Mouse (Mus musculus): ENCODE measurements around the gene Tm6sf1. TPM values are rescaled to one million over a fixed set of nuclear protein-coding genes. Genes with fewer than 3 reads are reported as not detected.

Gene Tm6sf1
- polyA plus RNA-seq, 1 experiment from 2014 or later: 9.6 TPM

- no peak for ATAC-seq (ENCODE audit: low FRiP score)
- no peaks in the 10 kb centered on the region for H3K27me3 ChIP-seq
- no peaks in the 10 kb centered on the region for H3K36me3 ChIP-seq (replicated peaks)
- WGBS: 82% methylated on average over 4 of the region's 4 CpGs
- H3K4me2 ChIP-seq: no peak overlapping the region
- H3K4me1 ChIP-seq: no peaks in the 10 kb centered on the region
- H3K9ac ChIP-seq: no peak overlapping the region
- H3K9me3 ChIP-seq: no peaks in the 10 kb centered on the region
- no peak overlapping the region for H3K27ac ChIP-seq
- no peak overlapping the region for H3K4me3 ChIP-seq (replicated peaks)
Observed at GRCm38 (mm10) chr7:81920314-81920713, 61.5 kb downstream of the Tm6sf1 start.

GRCm38 (mm10) chr7:81921379-81921952, 62.7 kb downstream of the Tm6sf1 start:
- no peak for ATAC-seq (ENCODE audit: low FRiP score)
- Histone ChIP-seq H3K9me3 (no peaks in the 10 kb centered on the region), H3K36me3 (replicated peaks) (no peaks in the 10 kb centered on the region), H3K4me1 (no peaks in the 10 kb centered on the region), H3K9ac (no peak overlapping the region), H3K27ac (no peak overlapping the region), H3K4me2 (no peak overlapping the region), H3K27me3 (no peaks in the 10 kb centered on the region), H3K4me3 (replicated peaks) (no peak overlapping the region)
- WGBS: 81% methylated on average over 1 of the region's 1 CpGs

- 78% methylated on average over 7 of the region's 7 CpGs for WGBS
- H3K4me3 ChIP-seq (replicated peaks): no peak overlapping the region
- H3K9me3 ChIP-seq: no peaks in the 10 kb centered on the region
- H3K9ac ChIP-seq: no peak overlapping the region
- peaks cover 24% of the 10 kb centered on the region for H3K4me1 ChIP-seq
- ATAC-seq (ENCODE audit: low FRiP score): no peak
- no peak overlapping the region for H3K4me2 ChIP-seq
- no peaks in the 10 kb centered on the region for H3K27me3 ChIP-seq
- H3K36me3 ChIP-seq (replicated peaks): no peaks in the 10 kb centered on the region
- no peak overlapping the region for H3K27ac ChIP-seq
Observed at GRCm38 (mm10) chr7:81928998-81929397, 70.2 kb downstream of the Tm6sf1 start.

GRCm38 (mm10) chr7:81932521-81933045, 73.8 kb downstream of the Tm6sf1 start:
- no peaks in the 10 kb centered on the region for H3K36me3 ChIP-seq (replicated peaks)
- H3K27ac ChIP-seq: no peak overlapping the region

GRCm38 (mm10) chr7:81933061-81933600, 74.3 kb downstream of the Tm6sf1 start:
- Histone ChIP-seq H3K9me3 (no peaks in the 10 kb centered on the region), H3K4me2 (peak overlapping the region; percentile 77), H3K27ac (peak overlapping the region; percentile 99), H3K27me3 (no peaks in the 10 kb centered on the region), H3K36me3 (replicated peaks) (no peaks in the 10 kb centered on the region), H3K9ac (peak overlapping the region; percentile 98), H3K4me1 (peaks cover 25% of the 10 kb centered on the region), H3K4me3 (replicated peaks) (peak overlapping the region; percentile 94)
- no peak for ATAC-seq (ENCODE audit: low FRiP score)
- WGBS: 4% methylated on average over 23 of the region's 23 CpGs

More at GRCm38 (mm10) chr7:81932521-81933045, 73.8 kb downstream of the Tm6sf1 start:
- Histone ChIP-seq H3K9me3 (no peaks in the 10 kb centered on the region), H3K27me3 (no peaks in the 10 kb centered on the region), H3K4me3 (replicated peaks) (peak overlapping the region; percentile 94), H3K4me2 (peak overlapping the region; percentile 77), H3K4me1 (peaks cover 25% of the 10 kb centered on the region), H3K9ac (peak overlapping the region; percentile 98)
- WGBS: 30% methylated on average over 5 of the region's 5 CpGs
- ATAC-seq (ENCODE audit: low FRiP score): no peak

- peaks cover 20% of the 10 kb centered on the region for H3K4me1 ChIP-seq
- peak overlapping the region; percentile 98 for H3K9ac ChIP-seq
- H3K27ac ChIP-seq: peak overlapping the region; percentile 99
- under 1% methylated on average over 79 of the region's 103 CpGs for WGBS
- H3K9me3 ChIP-seq: no peaks in the 10 kb centered on the region
- peak; percentile 80 for ATAC-seq (ENCODE audit: low FRiP score)
- H3K36me3 ChIP-seq (replicated peaks): no peaks in the 10 kb centered on the region
- peak overlapping the region; percentile 77 for H3K4me2 ChIP-seq
- no peaks in the 10 kb centered on the region for H3K27me3 ChIP-seq
- peak overlapping the region; percentile 94 for H3K4me3 ChIP-seq (replicated peaks)
Observed at GRCm38 (mm10) chr7:81933601-81934266, 74.9 kb downstream of the Tm6sf1 start.

Other genes with a start within 250 kb of the Tm6sf1 start
- 33.3 and 34.1 TPM in 2 replicates for gene Homer2, start 151.5 kb upstream of the Tm6sf1 start, polyA plus RNA-seq (2016; fragmentation: Nextera tagmentation; extraction: Ambion mirVana)
- 134 and 138 TPM in 2 replicates for gene Ramac, start 96.1 kb upstream of the Tm6sf1 start, polyA plus RNA-seq (2016; fragmentation: Nextera tagmentation; extraction: Ambion mirVana)
- 42.2 and 43.3 TPM in 2 replicates for gene 3110040N11Rik, start 69.5 kb upstream of the Tm6sf1 start, polyA plus RNA-seq (2016; fragmentation: Nextera tagmentation; extraction: Ambion mirVana)
- 101 and 102 TPM in 2 replicates for gene Btbd1, start 29.6 kb upstream of the Tm6sf1 start, polyA plus RNA-seq (2016; fragmentation: Nextera tagmentation; extraction: Ambion mirVana)
- not detected in 2 replicates for gene Gm10160, start 3.2 kb upstream of the Tm6sf1 start, polyA plus RNA-seq (2016; fragmentation: Nextera tagmentation; extraction: Ambion mirVana)
- gene Hdgfl3, start 75.5 kb downstream of the Tm6sf1 start, polyA plus RNA-seq (2016; fragmentation: Nextera tagmentation; extraction: Ambion mirVana): 55.8 and 56.5 TPM in 2 replicates
- 0.33 and 0.40 TPM in 2 replicates for gene Bnc1, start 133.3 kb downstream of the Tm6sf1 start, polyA plus RNA-seq (2016; fragmentation: Nextera tagmentation; extraction: Ambion mirVana)

Measured in forebrain, embryonic 12.5 days (tissue).